Mouse (Mus musculus) ES-E14 (cell line): Measurements from ENCODE around the gene Phgr1. TPM values are rescaled to one million over a fixed set of nuclear protein-coding genes. Genes with fewer than 3 reads are reported as not detected.
A peak's percentile ranks its signal among the peaks of the same experiment; 100 is the strongest.

Experiments used
- DNase-seq: peaks from one replicate; pipeline ENCODE4 v3.0.0-alpha.2; 2013; ENCODE audit warnings: low read depth, low spot score
- H3K27ac ChIP-seq: 2 replicates; pipeline ENCODE4 v1.5.1; 2012; ENCODE audit warnings: low read depth, mild to moderate bottlenecking, low read length, moderate library complexity, mixed read lengths; ENCODE audit not compliant: poor library complexity, insufficient read depth, severe bottlenecking
- H3K36me3 ChIP-seq: 2 replicates; pipeline ENCODE4 v1.6.1; 2012; ENCODE audit warnings: mild to moderate bottlenecking, low read length, moderate library complexity, mixed read lengths; ENCODE audit not compliant: control insufficient read depth, poor library complexity, insufficient read depth, severe bottlenecking
- H3K4me1 ChIP-seq, 2 experiments: fragments of 150-350 bp in 1 of 2; sonication (generic) in 1 of 2; 2 replicates each; pipeline ENCODE4 v1.6.1; 2012; ENCODE audit warnings: low read length in 2 of 2, mild to moderate bottlenecking in 1 of 2, mixed read lengths in 1 of 2; ENCODE audit not compliant: control insufficient read depth in 2 of 2, insufficient read depth in 2 of 2, poor library complexity in 1 of 2
- H3K4me3 ChIP-seq, 2 experiments: fragments of 150-350 bp in 1 of 2; sonication (generic) in 1 of 2; 2 replicates each; pipeline ENCODE4 v1.5.1; 2012; ENCODE audit warnings: low read length in 2 of 2, low read depth in 1 of 2, mild to moderate bottlenecking in 1 of 2, mixed read lengths in 1 of 2; ENCODE audit not compliant: insufficient read depth in 1 of 2, poor library complexity in 1 of 2, severe bottlenecking in 1 of 2
- H3K9ac ChIP-seq: 2 replicates; pipeline ENCODE4 v1.6.1; 2012; ENCODE audit warnings: low read depth, mild to moderate bottlenecking, low read length, mixed read lengths; ENCODE audit not compliant: poor library complexity, insufficient read depth, severe bottlenecking
- H3K9me3 ChIP-seq: fragments of 150-350 bp; sonication (generic); 2 replicates; pipeline ENCODE4 v1.6.1; 2012; ENCODE audit warnings: low read depth, mild to moderate bottlenecking, low read length; ENCODE audit not compliant: control insufficient read depth, insufficient read depth
- CHD2 ChIP-seq: IDR thresholded peaks from 2 replicates; pipeline ENCODE4 v1.6.1; 2014; ENCODE audit warnings: mild to moderate bottlenecking, low read depth, low read length, inconsistent platforms
- HCFC1 ChIP-seq: IDR thresholded peaks from 2 replicates; pipeline ENCODE4 v1.6.1; 2012; ENCODE audit warnings: low read length, inconsistent platforms, borderline replicate concordance; ENCODE audit not compliant: insufficient read depth
- MAFK ChIP-seq: IDR thresholded peaks from 2 replicates; pipeline ENCODE4 v1.6.1; 2014; ENCODE audit warnings: mild to moderate bottlenecking, low read depth, low read length, inconsistent platforms; ENCODE audit not compliant: insufficient read depth
- ZC3H11A ChIP-seq: IDR thresholded peaks from 2 replicates; pipeline ENCODE4 v1.6.1; 2012; ENCODE audit warnings: low read depth, mild to moderate bottlenecking, inconsistent platforms, low read length, borderline replicate concordance
- ZNF384 ChIP-seq: IDR thresholded peaks from 2 replicates; pipeline ENCODE4 v1.6.1; 2012; ENCODE audit warnings: low read depth, low read length, inconsistent platforms
- in situ Hi-C, 2 experiments: fragments of 600-800 bp; cut with MboI; formaldehyde crosslinking; loops; one replicate each; pipeline ENCODE4 v1.15.1; 2025; ENCODE audit warnings: low sequenced_read_pairs in 2 of 2, inconsistent platforms in 1 of 2; ENCODE audit not compliant: unreplicated experiment in 2 of 2
- total RNA-seq: library from RNA; depleted of rRNA; stranded (reverse); fragments of 300-350 nt; gene quantifications from 2 replicates; pipeline ENCODE4 v1.2.3, GENCODE M21; 2012

The Phgr1 gene
- total RNA-seq, 1 experiment = not detected

DNA sequence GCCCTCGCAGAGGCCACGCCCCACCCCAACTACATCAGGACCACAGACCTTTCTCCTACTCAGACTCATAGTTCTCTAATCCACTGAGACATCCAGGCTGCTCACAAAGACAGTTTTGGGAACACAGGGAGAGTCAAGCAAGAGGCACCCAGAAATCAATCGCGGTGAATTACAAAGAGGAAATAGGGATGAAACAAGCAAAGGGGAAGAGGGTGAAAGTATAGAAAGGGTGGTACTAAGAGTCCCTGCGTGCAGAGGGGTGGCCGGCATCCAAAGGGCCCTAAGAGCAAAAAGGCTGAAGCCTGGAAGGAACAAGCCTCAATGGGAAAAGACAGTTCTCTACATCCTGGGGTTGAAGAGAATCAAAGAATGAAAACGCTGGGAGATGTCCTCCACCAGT lies 27.9 kb upstream of the Phgr1 start:
- H3K36me3 ChIP-seq = no peaks in the 10 kb centered on the region
- no peaks in the 10 kb centered on the region for H3K9me3 ChIP-seq
- in situ Hi-C loops = loop anchor here in 1 of 2 experiments (5.0 kb wide), 1 partner anchor 153 kb away; no protein-coding TSS in a partner anchor
- H3K9ac ChIP-seq = no peak overlapping the region
- H3K27ac ChIP-seq = no peak overlapping the region
- no peaks in the 10 kb centered on the region for H3K4me1 ChIP-seq
- no peak overlapping the region for H3K4me3 ChIP-seq
- TF ChIP-seq HCFC1 (no peak), CHD2 (no peak), ZC3H11A (no peak), MAFK (no peak), ZNF384 (no peak)
- DNase-seq = no peak

- TF ChIP-seq MAFK (no peak), CHD2 (no peak), HCFC1 (0 out of 2 replicates have a peak, but pooled peaks have one; percentile 30), ZC3H11A (peak; percentile 82; the same call in 1 of the 2 replicates)
- Histone ChIP-seq H3K4me3 (peak within 1 kb of the TSS; percentile 69 to 77), H3K9me3 (no peaks in the 10 kb centered on the region), H3K27ac (no peak within 1 kb of the TSS), H3K36me3 (no peaks in the 10 kb centered on the region), H3K9ac (peak within 1 kb of the TSS; percentile 69), H3K4me1 (no peaks in the 10 kb centered on the region)
- DNase-seq = no peak
- in situ Hi-C loops = loop anchor here in 1 of 2 experiments (5.0 kb wide), 1 partner anchor 152 kb away; no protein-coding TSS in a partner anchor
Observed at GRCm38 (mm10) chr2:118745232-118745884, 27.2 kb upstream of the Phgr1 start, which contains the start of gene Inafm2. Gene Inafm2, plus strand, starts transcription at chr2:118745758.

- no peak overlapping the region for H3K27ac ChIP-seq
- no peaks in the 10 kb centered on the region for H3K9me3 ChIP-seq
- peak overlapping the region; percentile 69 for H3K9ac ChIP-seq
- H3K4me1 ChIP-seq = no peaks in the 10 kb centered on the region
- H3K4me3 ChIP-seq = peak overlapping the region; percentile 69 to 77
- H3K36me3 ChIP-seq = no peaks in the 10 kb centered on the region
- DNase-seq = no peak
- in situ Hi-C loops = loop anchor here in 1 of 2 experiments (5.0 kb wide), 1 partner anchor 151 kb away; no protein-coding TSS in a partner anchor
- TF ChIP-seq ZNF384 (no peak), ZC3H11A (no peak), HCFC1 (no peak), CHD2 (no peak), MAFK (no peak)
Observed at GRCm38 (mm10) chr2:118745915-118746901, 26.4 kb upstream of the Phgr1 start.

- no peak for TF ChIP-seq HCFC1
- no peak for TF ChIP-seq ZNF384
- no peak for TF ChIP-seq ZC3H11A
- no peak for TF ChIP-seq MAFK
- TF ChIP-seq CHD2 = no peak
- no peaks in the 10 kb centered on the region for H3K9me3 ChIP-seq
- H3K4me3 ChIP-seq = no peak overlapping the region
- H3K27ac ChIP-seq = no peak overlapping the region
- DNase-seq = no peak
- no peaks in the 10 kb centered on the region for H3K4me1 ChIP-seq
- no peaks in the 10 kb centered on the region for H3K36me3 ChIP-seq
- H3K9ac ChIP-seq = no peak overlapping the region
- in situ Hi-C loops = loop anchor here in 1 of 2 experiments (5.0 kb wide), 1 partner anchor 150 kb away; no protein-coding TSS in a partner anchor
Observed at GRCm38 (mm10) chr2:118747301-118747960, 25.1 kb upstream of the Phgr1 start.
